Mouse (Mus musculus) kidney, adult 2 months (tissue): ENCODE results near the gene Rerg.
A peak's percentile ranks its signal among the peaks of the same experiment; 100 is the strongest.

Experiments
- CTCF ChIP-seq: fragments of 200-500 bp; conservative IDR thresholded peaks from 2 replicates; pipeline ENCODE4 v1.5.1; 2011; ENCODE audit warnings: low read depth, mild to moderate bottlenecking, control low read depth, low read length, moderate library complexity, mixed read lengths; ENCODE audit not compliant: insufficient read depth, insufficient read length
- POLR2A ChIP-seq: fragments of 200-500 bp; IDR thresholded peaks from one replicate; pipeline ENCODE4 v1.6.1; 2011; ENCODE audit warnings: low read depth, low read length, control low read depth

- TF ChIP-seq POLR2A (no peak), CTCF (peak; percentile 61)
These were observed 71.8 kb downstream of the Rerg start for GRCm38 (mm10) chr6:137098232-137099191.
